Mouse (Mus musculus): ENCODE data around the gene Trex1.

- TF ChIP-seq GATA1 (IDR thresholded peaks at IDR 0.05; ENCODE audit: borderline replicate concordance, low read length) = no peak
- TF ChIP-seq FLI1 (IDR thresholded peaks at IDR 0.05; ENCODE audit: low read length) = no peak
Observed at GRCm38 (mm10) chr9:109105648-109106047, 46.1 kb upstream of the Trex1 start.
